Mouse (Mus musculus): Measurements from ENCODE around the gene Ppp1r14b. TPM values are rescaled to one million over a fixed set of nuclear protein-coding genes. Genes with fewer than 3 reads are reported as not detected.

Ppp1r14b gene
- 86.1 and 130 TPM in 2 replicates for polyA plus RNA-seq (2012; rRNA removed; ENCODE audit: low replicate concordance)

DNA sequence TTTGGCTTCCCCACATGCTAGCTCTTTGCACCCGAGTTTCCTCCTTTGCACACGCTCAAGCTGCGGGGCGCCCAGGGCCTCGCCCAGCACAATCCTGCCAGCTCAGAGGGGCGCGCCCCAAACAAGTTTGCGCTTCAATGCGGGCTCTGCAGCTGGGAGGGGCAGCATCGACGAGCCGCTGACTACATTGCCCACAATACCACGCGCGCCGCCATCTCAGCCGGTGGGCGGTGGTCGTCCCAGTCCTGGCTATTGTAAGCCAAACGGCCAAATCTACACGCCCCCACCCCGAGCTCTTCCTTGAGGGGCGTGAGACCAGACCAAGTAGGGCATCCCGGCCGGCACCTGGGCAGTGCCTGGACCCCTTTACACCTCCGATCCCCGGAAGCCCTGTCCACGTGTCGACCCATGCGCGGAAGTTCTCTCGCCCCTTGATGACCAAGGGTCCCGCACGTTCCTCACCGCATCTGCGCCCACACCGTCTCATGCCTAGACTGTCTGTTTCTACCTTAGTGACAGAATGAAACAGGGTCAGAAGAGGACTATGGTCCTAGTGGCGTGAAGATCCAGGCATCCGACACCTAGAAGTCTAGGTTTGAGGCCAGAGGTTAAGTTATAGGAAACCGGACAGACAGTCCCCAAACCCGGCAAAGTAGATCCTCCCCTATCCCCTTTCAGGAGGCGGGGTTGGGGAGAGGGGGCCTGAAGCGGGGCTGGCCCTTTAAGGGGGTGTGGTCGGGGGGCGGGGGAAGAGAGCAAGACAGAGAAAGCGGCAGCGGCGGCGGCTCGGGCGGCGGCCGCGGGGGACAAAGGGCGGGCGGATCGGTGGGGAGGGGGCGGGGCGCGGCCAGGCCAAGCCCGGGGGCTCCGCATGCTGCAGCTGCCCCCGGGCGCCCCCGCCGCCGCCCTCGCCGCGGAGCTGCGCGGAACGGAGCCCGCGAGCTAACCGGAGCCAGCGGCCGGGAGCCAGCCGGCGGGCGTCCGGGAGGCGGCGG, at the start of gene Ppp1r14b:
Gene Ppp1r14b, plus strand, starts transcription at position 758 of the 995 bp plus-strand sequence.

DNA sequence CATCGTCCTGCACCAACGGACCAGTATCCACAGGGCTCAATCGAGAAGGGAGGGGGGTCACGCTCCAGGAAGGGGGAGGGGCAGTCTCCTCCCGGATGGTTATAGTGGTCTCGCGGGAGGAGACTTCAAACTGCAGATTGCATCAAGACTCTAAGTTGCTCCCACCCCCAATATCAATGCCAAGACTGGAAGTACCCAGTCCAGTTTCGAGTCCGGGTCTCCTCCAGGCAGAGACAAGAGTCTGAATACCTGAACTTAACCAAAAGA, 49.5 kb upstream of the Ppp1r14b start, which contains the start of gene Catsperz:
Gene Catsperz, minus strand, starts transcription at position 74 of the 267 bp plus-strand sequence.

DNA sequence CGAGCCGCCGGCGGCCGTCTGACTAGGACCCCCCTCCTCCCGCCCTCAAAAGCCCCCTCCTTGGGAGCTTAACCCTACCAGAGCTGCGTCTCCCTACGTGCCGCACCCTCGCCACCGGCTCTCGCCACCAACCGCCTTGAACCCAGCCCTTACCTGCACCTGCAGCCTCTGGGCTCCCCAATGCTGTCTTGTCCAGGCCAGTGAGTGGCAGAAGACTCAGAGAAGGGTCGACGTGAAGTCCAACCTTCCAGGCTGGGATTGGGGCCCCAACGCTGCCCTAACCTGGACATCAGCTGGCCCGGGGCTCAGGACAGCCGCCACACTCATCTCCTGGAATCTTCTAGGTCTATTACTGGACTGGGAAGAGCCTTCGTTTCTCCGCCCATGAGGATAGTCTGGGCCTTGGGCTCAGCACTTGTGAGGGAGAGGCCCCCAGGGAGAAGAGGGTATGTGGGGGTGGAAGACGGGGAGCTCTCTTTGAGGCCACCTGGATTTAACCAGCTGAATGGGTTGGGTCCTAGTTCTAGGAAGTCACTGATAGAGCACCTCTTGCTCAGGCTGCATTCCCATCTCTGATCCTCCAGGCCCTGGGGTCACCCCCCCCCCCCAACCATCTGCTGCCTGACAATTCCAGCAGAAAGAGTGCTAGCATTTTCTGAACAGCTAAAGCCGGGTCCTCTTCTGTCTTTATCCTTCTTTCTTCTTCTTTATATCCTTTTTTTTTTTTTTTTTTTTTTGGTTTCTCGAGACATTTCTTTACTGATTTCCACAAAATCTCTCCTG, 40.4 kb upstream of the Ppp1r14b start, which contains the start of gene Kcnk4:
Gene Kcnk4, minus strand, starts transcription at position 321 of the 783 bp plus-strand sequence.

DNA sequence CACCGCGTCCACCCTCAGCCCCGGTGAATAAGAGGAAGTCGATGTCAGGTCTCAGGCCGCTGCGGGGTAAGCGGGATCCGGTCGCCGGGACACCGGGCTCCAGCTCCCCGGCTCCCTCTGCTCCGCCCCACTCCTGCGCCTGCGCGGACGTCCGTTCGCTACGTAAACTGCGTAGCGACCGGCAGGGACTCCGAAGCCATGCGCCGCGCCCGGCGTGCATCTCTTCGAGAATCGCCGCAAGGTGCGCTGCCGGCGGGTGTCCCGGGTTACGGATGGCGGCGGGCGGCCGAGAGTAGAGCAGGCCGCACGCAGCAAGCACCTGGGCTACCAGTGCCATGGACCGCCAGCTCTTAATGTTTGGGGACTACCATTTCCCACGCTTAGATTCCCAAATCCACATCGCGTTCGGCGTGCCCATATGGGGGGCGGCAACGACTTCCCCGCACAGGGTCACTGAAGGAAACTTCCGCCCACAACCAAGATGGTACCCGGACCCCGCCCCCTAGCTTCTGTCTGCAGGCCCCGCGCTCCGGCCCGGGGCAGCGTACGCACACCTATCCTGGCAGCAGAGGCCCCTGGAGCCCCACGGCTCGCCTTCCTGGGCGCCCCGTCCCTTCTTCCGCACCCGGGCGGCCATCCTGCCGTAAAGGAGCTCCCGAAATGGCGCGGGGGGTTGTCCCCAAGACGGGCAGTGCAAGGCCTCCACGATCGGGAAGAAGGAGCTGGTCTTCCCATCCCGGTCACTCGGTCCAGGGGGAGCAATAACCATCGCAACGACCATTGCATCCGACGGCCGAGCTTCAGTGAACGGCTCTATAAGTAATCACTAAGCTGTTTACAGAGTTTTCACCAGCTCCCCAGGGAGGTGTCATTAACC, 33.2 kb upstream of the Ppp1r14b start, which contains the start of gene Bad:
Gene Bad, plus strand, starts transcription at position 490 of the 877 bp plus-strand sequence.

DNA sequence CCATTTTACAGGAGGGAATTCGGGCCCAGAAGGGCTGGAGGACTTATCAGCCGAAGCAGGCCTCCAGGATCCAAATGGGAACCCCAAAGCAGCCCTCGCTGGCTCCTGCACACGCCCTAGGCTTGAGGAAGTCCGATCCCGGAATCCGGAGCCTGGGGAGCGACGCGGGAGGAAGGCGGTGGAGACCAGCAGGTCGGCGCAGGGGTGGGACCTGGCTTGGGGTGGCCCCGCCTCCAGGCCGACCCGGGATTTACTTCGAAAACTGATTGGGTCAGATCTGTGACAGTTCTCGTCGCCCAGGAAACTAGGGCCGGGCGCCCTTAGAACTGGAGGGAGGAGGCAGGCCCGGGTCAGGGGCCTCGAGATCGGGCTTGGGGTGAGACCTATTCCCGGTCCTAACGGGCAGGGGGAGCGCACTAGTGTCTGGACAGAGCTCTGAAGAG, 32.5 kb upstream of the Ppp1r14b start, which contains the start of gene Gpr137:
Gene Gpr137, minus strand, starts transcription at position 232 of the 443 bp plus-strand sequence.

DNA sequence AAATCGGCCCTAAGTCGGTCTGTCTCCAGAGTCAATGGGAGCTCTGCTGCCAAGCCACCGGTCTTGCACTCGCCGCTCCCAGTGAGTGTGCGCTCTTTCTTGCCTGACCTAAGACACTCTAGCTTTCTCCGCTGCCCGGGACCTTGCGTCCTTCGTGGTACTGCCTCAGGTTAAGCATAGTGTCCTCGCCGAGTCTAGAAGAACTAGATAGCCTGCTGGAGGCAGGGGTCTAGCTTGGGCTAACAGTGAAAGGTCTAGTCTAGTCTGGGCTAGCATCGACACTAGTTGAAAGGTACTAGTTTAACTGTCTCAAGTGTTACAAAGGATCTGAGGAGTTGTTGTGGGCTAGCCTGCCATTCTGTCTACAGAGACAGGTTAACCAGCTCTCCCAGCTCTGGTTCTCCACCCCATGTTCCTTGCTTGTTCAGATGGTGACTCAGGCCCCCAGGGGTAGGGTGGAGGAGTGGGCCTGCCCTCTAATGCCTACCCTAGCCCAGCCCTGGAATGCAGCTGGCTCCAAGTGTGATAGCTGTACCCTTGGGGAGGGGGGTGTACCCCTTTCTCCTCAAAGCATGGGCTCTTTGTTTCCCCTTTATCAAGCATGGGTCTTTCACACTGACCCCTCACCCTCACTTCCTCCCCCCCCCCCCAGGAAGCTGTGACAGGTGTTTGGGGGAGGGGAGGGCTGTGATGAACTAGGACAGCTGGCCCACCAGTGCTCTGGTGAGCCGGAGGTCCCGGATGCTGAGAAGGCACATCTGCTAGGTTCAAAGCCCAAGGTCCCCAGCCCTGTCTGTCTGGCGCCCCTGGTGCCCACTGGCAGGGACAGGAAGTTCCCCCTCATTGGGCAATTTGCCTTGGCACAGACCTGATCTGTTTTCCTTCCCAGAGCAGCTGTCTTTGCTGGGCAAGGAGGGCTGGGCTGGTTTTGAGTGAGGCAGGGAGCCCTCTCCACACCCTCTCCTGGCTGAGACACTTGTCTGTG, 1.1 kb downstream of the Ppp1r14b start, which contains the start of gene Plcb3:
Gene Plcb3, minus strand, starts transcription at position 934 of the 985 bp plus-strand sequence.

DNA sequence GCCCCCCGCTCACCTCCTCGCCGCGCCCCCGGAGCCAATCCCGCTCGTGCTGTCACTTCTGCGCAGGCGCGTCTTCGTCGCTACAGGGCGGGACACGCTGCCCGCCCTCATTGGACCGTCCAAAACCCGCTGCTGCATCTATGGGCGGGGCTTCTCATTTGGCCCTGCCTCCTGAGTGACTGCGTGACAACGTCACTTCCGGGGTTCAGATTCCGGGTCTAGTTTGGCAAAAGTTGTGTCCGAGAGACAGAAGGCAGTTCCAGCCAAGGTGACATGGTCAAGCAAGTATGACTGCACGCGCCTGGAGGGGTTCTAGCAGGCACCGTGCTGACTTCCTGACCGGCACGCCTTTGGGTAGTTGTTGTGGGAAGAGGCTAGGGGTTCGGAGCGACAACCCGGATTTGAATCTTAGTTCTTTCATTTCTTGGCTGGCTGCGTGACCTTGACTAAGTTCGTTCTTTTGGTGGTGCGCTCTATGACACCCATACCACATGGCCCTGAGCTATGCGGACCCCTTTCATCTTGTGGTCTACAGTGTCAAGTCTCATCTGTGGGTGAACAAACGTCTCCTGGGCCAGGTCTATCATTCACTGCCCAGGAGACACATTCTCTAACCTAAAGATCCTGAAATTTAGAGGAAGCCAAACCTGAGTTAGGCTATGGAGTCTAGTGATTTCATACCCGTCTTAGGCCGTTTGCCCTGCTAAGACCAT, 5.8 kb downstream of the Ppp1r14b start, which contains the start of gene Fkbp2:
Gene Fkbp2, minus strand, starts transcription at position 121 of the 713 bp plus-strand sequence.

DNA sequence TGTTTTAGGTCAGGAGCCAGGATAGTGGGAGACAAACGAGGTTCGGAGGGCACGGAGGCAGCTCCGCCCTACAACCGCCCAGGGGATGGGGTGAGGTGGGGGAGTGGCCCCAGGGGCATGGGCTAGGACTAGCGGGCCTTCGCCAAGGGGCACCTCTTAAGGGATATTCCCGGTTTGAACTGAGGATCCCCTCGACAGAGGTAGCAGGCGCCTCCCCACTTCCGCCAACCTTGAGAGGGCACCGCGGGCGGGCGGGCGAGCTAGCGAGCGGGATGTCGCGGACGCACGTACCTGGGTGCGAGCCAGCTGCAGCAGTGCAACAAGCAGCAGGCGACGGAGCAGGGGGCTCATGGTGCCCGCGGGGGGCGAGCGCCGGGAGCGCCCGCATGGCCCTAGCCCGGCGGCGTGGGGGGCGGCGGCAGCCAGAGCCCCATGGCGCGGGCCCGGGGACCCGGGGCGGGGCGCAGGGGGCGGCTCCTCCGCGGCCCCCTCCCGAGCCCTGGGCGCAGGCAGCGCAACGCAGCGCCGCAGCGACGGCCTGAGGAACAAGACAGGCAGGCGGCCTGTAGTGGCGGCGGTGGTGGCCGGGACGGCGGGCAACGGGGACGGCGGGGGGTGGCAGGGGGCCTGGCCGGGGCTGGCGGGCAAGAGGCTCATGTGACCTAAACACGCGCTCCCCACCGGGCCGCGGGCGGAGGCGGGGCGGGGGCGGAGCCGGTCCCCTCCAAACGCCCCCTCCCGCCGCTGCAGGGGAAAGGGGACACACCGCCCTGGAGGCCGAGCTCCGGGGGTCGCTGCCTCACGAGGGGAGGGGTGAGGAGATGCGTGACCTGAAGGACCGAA, 12.5 kb downstream of the Ppp1r14b start, which contains the start of gene Vegfb:
Gene Vegfb, minus strand, starts transcription at position 591 of the 843 bp plus-strand sequence.

DNA sequence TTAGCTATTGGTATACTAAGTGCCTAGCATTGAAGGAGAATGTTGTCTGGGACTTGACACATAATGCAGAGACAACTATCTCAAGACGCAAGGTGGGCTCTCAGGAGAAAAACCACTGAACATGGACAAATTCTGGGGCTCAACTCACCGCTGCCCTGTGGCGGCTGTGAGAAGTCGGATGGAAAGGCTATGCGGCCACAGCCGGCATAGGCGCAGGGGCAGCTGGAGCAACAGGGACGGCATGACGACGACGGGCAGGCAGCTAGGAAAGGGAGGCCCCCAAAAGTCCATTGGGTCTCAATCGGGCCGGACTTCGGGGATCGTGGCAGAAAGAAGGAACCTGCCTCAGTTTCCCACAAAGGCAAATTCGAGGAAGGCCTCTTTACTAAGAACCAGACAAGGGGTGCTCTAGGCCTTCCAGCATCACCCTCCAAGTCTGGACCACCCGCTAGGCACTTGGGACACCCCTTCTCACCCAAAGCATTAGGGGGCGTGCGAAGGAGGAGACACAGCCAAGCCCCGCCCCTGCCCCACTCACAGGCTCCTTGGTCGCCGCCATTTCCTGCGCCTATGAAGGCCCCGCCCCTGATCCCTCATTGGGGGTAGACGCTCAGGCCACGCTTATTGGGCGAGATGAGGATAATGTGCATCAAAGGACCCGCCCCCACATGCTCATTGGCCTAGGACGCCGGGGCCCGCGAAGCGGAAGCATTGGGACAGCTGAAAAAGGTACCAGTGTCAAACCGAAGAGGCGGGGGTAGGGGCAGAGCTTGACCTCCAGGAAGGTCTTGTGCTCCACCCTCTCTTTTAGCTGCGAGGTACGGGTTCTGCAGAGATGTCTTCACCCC, 17.5 kb downstream of the Ppp1r14b start, which contains the start of gene Dnajc4:
Gene Dnajc4, minus strand, starts transcription at position 562 of the 848 bp plus-strand sequence.

DNA sequence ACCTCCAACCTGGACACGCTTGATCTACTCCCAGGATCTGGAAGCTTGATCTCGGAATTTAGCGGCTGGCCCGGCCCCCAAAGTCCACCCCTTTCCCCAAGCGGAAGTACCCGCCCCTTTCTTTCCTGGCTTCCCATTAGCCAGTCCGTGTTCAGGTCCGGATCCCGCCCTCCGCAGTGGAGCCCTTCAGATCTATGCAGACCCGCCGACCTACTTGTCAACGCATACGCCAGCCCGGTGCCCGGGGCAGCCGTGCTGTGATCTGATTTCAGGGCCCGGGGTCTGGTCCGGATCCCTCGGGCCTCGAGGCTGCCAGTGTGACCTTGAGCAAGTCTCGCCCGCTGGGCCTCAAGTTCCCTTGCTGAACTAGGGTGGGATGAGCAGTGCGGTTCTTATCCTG, 21.2 kb downstream of the Ppp1r14b start, which contains the start of the genes Nudt22 and Trpt1:
Gene Nudt22, minus strand, starts transcription at position 112 of the 400 bp plus-strand sequence.
Gene Trpt1, plus strand, starts transcription at position 126 of the 400 bp plus-strand sequence.

DNA sequence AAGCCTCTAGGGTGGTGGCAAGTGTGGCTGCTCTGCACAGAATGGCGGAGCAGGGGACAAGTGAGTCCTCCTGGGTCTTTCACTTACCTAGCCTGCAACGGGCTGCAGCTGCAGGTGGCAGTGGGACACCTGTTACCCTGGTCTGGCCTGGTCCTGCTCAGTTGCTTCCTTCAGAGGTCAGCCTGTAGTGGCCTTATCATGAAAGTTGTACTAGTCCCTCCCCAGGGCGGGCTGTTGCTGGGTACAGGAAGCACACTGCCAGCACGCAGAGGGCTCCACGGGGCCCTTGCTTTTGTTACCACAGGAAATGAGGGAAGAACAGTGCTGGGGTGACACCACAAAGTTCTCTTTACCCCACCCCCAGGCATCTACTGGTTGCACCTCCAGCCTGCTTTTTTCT, 44.4 kb downstream of the Ppp1r14b start, which contains the start of gene Fermt3:
Gene Fermt3, minus strand, starts transcription at position 279 of the 400 bp plus-strand sequence.

Other genes with a start within 250 kb of the Ppp1r14b start
- gene Rps6ka4, start 134.3 kb upstream of the Ppp1r14b start, polyA plus RNA-seq (2012; rRNA removed; ENCODE audit: low replicate concordance) = 29.2 and 54.2 TPM in 2 replicates
- gene Ccdc88b, start 116.8 kb upstream of the Ppp1r14b start, polyA plus RNA-seq (2012; rRNA removed; ENCODE audit: low replicate concordance) = 18.4 and 61.9 TPM in 2 replicates
- 96.6 and 166 TPM in 2 replicates for gene Trmt112, start 65.3 kb upstream of the Ppp1r14b start, polyA plus RNA-seq (2012; rRNA removed; ENCODE audit: low replicate concordance)
- 110 and 125 TPM in 2 replicates for gene Prdx5, start 64.9 kb upstream of the Ppp1r14b start, polyA plus RNA-seq (2012; rRNA removed; ENCODE audit: low replicate concordance)
- 79.8 and 98.9 TPM in 2 replicates for gene Esrra, start 53.2 kb upstream of the Ppp1r14b start, polyA plus RNA-seq (2012; rRNA removed; ENCODE audit: low replicate concordance)
- 0.30 and 0.69 TPM in 2 replicates for gene Catsperz, start 49.6 kb upstream of the Ppp1r14b start, polyA plus RNA-seq (2012; rRNA removed; ENCODE audit: low replicate concordance)
- 0.11 and 0.17 TPM in 2 replicates for gene Kcnk4, start 40.5 kb upstream of the Ppp1r14b start, polyA plus RNA-seq (2012; rRNA removed; ENCODE audit: low replicate concordance)
- gene Bad, start 33.1 kb upstream of the Ppp1r14b start, polyA plus RNA-seq (2012; rRNA removed; ENCODE audit: low replicate concordance) = 43.2 and 81.2 TPM in 2 replicates
- 97.2 and 124 TPM in 2 replicates for gene Gpr137, start 32.5 kb upstream of the Ppp1r14b start, polyA plus RNA-seq (2012; rRNA removed; ENCODE audit: low replicate concordance)
- gene Plcb3, start 1.5 kb downstream of the Ppp1r14b start, polyA plus RNA-seq (2012; rRNA removed; ENCODE audit: low replicate concordance) = 73.1 and 79.6 TPM in 2 replicates
- gene Fkbp2, start 5.5 kb downstream of the Ppp1r14b start, polyA plus RNA-seq (2012; rRNA removed; ENCODE audit: low replicate concordance) = 20.6 and 22.2 TPM in 2 replicates
- 95.9 and 128 TPM in 2 replicates for gene Vegfb, start 12.7 kb downstream of the Ppp1r14b start, polyA plus RNA-seq (2012; rRNA removed; ENCODE audit: low replicate concordance)
- gene Dnajc4, start 17.6 kb downstream of the Ppp1r14b start, polyA plus RNA-seq (2012; rRNA removed; ENCODE audit: low replicate concordance) = 55.4 and 59.2 TPM in 2 replicates
- 39.2 and 39.4 TPM in 2 replicates for gene Nudt22, start 21.1 kb downstream of the Ppp1r14b start, polyA plus RNA-seq (2012; rRNA removed; ENCODE audit: low replicate concordance)
- 16.4 and 21.2 TPM in 2 replicates for gene Trpt1, start 21.2 kb downstream of the Ppp1r14b start, polyA plus RNA-seq (2012; rRNA removed; ENCODE audit: low replicate concordance)
- 50.9 and 104 TPM in 2 replicates for gene Fermt3, start 44.5 kb downstream of the Ppp1r14b start, polyA plus RNA-seq (2012; rRNA removed; ENCODE audit: low replicate concordance)
- gene Stip1, start 65.0 kb downstream of the Ppp1r14b start, polyA plus RNA-seq (2012; rRNA removed; ENCODE audit: low replicate concordance) = 30.7 and 38.6 TPM in 2 replicates
- gene Macrod1, start 81.8 kb downstream of the Ppp1r14b start, polyA plus RNA-seq (2012; rRNA removed; ENCODE audit: low replicate concordance) = 83.4 and 120 TPM in 2 replicates
- gene Flrt1, start 130.8 kb downstream of the Ppp1r14b start, polyA plus RNA-seq (2012; rRNA removed; ENCODE audit: low replicate concordance) = 0.16 and 0.17 TPM in 2 replicates
- 84.0 and 95.1 TPM in 2 replicates for gene Otub1, start 231.3 kb downstream of the Ppp1r14b start, polyA plus RNA-seq (2012; rRNA removed; ENCODE audit: low replicate concordance)
- gene Cox8a, start 242.6 kb downstream of the Ppp1r14b start, polyA plus RNA-seq (2012; rRNA removed; ENCODE audit: low replicate concordance) = 2,726 and 3,653 TPM in 2 replicates

All from mammary gland, adult 2 months (tissue).